Mouse (Mus musculus): ENCODE results near the gene Zfp74. TPM values are rescaled to one million over a fixed set of nuclear protein-coding genes. Genes with fewer than 3 reads are reported as not detected.

Gene Zfp74
- polyA plus RNA-seq, 1 experiment from 2014 or later: 9.9 TPM

DNA sequence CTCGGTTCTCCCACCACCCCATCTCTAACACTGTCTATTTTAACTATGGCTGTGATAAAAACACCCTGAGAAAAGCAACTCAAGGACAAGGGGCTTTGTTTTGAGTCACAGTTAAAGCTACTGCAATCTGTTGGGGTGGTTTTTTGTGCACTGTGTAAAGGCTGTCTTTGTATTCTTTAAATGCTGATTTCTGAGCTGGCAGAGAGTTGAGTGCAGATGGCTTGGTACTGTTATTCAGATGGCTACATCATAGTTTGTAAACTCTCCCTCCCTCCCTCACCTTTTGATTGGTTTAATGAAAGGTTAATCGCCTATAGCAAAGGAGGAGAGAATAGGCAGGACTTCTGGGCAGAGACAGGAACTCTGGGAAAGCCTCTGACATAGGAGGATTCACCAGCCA is 9.7 kb downstream of the Zfp74 start:
- Histone ChIP-seq H3K9ac (no peak overlapping the region), H3K4me1 (replicated peaks) (0 out of 2 replicates have a peak, but pooled peaks cover 4% of the 10 kb centered on the region), H3K4me3 (no peak overlapping the region), H3K4me2 (no peak overlapping the region), H3K9me3 (replicated peaks) (no peaks in the 10 kb centered on the region), H3K27ac (ENCODE audit: poor library complexity, severe bottlenecking) (no peak overlapping the region), H3K27me3 (replicated peaks) (no peaks in the 10 kb centered on the region), H3K36me3 (peaks cover 62% of the 10 kb centered on the region)
- ATAC-seq (ENCODE audit: insufficient number of reproducible peaks, low FRiP score): no peak
- WGBS: 65% methylated on average over 2 of the region's 2 CpGs

DNA sequence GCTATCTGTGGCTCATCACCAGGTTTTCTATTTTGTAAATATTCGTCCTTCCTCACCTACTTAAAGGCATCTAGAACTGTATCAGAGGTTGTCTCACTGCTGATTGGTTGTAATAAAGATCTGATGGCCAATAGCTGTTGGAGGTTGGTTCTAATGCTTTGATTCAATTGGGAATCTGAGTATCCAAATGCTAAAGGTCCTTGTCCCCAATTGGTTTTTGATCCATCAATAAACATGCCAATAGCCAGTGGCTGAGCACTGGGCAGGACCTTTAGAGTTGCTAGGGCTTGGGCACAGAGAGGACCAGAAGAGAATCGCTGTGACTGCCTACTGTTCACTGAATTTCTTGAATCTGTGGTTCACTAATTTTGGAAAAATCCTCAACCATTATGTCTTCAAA is 10.2 kb downstream of the Zfp74 start:
- WGBS: 70% methylated on average over 2 of the region's 2 CpGs
- Histone ChIP-seq H3K27me3 (replicated peaks) (no peaks in the 10 kb centered on the region), H3K9ac (no peak overlapping the region), H3K4me3 (no peak overlapping the region), H3K36me3 (peaks cover 58% of the 10 kb centered on the region), H3K4me2 (no peak overlapping the region), H3K4me1 (replicated peaks) (0 out of 2 replicates have a peak, but pooled peaks cover 4% of the 10 kb centered on the region), H3K9me3 (replicated peaks) (no peaks in the 10 kb centered on the region), H3K27ac (ENCODE audit: poor library complexity, severe bottlenecking) (no peak overlapping the region)
- ATAC-seq (ENCODE audit: insufficient number of reproducible peaks, low FRiP score): no peak

DNA sequence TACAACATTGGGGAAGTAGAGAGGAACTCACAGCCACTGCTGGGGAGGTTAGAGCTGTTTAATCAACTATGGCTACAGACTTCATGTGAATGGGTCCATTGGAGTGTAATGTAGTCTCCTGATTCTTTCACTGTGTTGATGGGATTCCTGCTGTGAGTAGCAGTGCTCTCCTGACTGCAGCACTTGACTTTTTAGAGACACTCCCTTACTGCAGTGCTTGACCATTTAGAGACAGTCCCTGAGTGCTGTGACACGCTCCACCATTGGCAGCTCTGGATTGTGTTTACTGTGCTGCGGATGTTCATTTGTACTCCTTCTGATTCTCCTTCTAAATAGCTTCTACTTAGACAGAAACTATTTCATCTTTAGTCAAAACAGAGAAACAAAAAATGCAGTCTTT is 11.1 kb downstream of the Zfp74 start:
- H3K27me3 ChIP-seq (replicated peaks): no peaks in the 10 kb centered on the region
- H3K36me3 ChIP-seq: peaks cover 53% of the 10 kb centered on the region
- ATAC-seq (ENCODE audit: insufficient number of reproducible peaks, low FRiP score): no peak
- no peak overlapping the region for H3K4me3 ChIP-seq
- 0 out of 2 replicates have a peak, but pooled peaks cover 4% of the 10 kb centered on the region for H3K4me1 ChIP-seq (replicated peaks)
- no peak overlapping the region for H3K27ac ChIP-seq (ENCODE audit: poor library complexity, severe bottlenecking)
- 44% methylated on average over 2 of the region's 2 CpGs for WGBS
- no peaks in the 10 kb centered on the region for H3K9me3 ChIP-seq (replicated peaks)
- no peak overlapping the region for H3K4me2 ChIP-seq
- H3K9ac ChIP-seq: no peak overlapping the region

DNA sequence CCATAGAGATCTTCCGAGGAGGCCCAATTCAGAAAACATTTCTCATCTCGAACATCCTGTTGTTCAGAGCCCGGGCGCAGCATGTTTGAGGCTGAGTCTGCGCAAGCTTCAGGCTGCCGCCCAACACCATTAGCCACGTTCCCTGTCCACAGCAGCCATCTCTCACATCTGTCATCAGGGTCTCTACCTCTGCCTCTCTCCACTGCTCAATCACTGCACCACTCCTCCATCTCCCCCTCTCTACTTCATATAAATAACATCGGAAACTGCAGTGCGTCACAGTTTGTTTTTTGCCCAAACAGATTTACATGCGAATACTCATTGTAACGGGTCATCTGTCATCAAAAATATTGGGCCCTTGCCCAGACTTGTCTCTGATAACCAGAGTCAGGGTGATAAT is 12.9 kb downstream of the Zfp74 start:
- Histone ChIP-seq H3K27ac (ENCODE audit: poor library complexity, severe bottlenecking) (no peak overlapping the region), H3K4me3 (no peak overlapping the region), H3K9me3 (replicated peaks) (no peaks in the 10 kb centered on the region), H3K4me2 (no peak overlapping the region), H3K9ac (no peak overlapping the region), H3K4me1 (replicated peaks) (0 out of 2 replicates have a peak, but pooled peaks cover 4% of the 10 kb centered on the region), H3K36me3 (peaks cover 57% of the 10 kb centered on the region), H3K27me3 (replicated peaks) (no peaks in the 10 kb centered on the region)
- no peak for ATAC-seq (ENCODE audit: insufficient number of reproducible peaks, low FRiP score)
- 76% methylated on average over 11 of the region's 11 CpGs for WGBS

DNA sequence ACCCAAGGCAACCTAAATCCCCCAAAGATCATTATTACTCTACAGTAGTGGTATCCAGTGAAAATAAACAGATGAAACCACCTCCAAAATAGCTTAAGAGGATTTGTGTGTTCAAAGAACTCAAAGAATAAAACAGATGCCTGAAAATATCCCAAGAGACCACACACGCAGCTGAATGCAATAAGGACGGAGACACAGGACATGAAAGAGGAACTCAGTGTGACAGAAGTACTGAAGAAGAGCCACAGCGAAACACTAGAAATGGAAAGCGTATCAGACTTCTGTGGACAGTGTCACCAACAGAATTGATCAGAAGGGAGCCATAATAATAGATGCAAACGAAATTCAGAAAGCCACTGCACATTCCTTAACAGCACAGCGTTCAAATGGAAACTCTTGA is 15.0 kb downstream of the Zfp74 start:
- Histone ChIP-seq H3K36me3 (peaks cover 73% of the 10 kb centered on the region), H3K4me1 (replicated peaks) (0 out of 2 replicates have a peak, but pooled peaks cover 4% of the 10 kb centered on the region), H3K4me3 (no peak overlapping the region), H3K27me3 (replicated peaks) (no peaks in the 10 kb centered on the region), H3K4me2 (no peak overlapping the region), H3K27ac (ENCODE audit: poor library complexity, severe bottlenecking) (no peak overlapping the region), H3K9ac (no peak overlapping the region), H3K9me3 (replicated peaks) (no peaks in the 10 kb centered on the region)
- no peak for ATAC-seq (ENCODE audit: insufficient number of reproducible peaks, low FRiP score)
- WGBS: 83% methylated on average over 6 of the region's 6 CpGs

DNA sequence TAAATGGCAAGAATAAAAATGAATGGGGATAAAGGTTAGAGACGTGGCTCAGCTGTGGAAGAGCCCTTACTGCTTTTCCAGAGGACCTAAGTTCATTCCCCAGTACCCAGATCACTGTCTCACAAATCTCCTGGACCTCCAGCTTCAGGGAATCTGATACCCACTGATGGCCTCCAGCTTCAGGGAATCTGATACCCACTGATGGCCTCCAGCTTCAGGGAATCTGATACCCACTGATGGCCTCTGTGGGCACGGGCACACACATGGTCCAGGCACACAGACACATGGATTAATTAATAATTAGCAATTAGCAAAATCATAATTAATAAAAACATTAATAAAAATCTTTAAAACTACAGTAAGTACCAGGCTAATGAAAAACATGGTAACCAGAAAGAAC is 31.1 kb downstream of the Zfp74 start:
- H3K9ac ChIP-seq: no peak overlapping the region
- H3K36me3 ChIP-seq: no peaks in the 10 kb centered on the region
- H3K27ac ChIP-seq (ENCODE audit: poor library complexity, severe bottlenecking): no peak overlapping the region
- no peaks in the 10 kb centered on the region for H3K27me3 ChIP-seq (replicated peaks)
- ATAC-seq (ENCODE audit: insufficient number of reproducible peaks, low FRiP score): no peak
- no peak overlapping the region for H3K4me3 ChIP-seq
- no peak overlapping the region for H3K4me2 ChIP-seq
- peaks cover 4% of the 10 kb centered on the region; the same call in 1 of the 2 replicates for H3K9me3 ChIP-seq (replicated peaks)
- H3K4me1 ChIP-seq (replicated peaks): peaks cover 4% of the 10 kb centered on the region
- WGBS: 80% methylated on average over 2 of the region's 2 CpGs

DNA sequence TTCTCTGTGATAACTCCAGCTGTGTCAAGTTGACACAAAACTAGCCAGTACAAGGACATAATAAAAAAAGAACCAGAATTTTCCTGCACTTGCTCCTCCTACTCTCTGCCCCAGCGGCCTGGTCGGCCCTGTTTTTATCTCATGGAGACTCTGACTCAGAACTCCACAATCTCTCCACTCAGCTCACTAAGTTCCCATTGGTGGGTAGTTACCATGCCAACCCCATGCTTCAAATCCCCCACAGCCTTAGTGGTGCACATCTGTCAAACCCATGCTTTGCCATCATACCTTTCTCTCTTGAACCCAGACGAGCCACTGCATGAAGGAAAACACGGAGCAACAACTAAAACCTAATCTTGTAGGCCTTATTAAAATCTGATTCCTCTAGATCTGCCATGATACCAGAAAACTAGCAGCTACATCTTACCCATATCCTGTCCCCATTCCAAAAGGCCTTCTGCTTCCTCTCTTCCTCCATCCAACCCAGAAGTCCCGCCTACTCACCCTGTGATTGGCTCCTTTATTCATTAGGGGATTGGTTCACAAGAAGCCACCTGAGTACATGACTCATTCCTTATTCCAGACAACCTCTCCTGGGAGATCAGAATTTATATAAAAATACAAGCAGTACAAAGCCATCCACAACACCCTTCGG is 32.3 kb downstream of the Zfp74 start:
- 55% methylated on average over 6 of the region's 6 CpGs for WGBS
- H3K27ac ChIP-seq (ENCODE audit: poor library complexity, severe bottlenecking): no peak overlapping the region
- no peak overlapping the region for H3K4me2 ChIP-seq
- H3K4me1 ChIP-seq (replicated peaks): peaks cover 9% of the 10 kb centered on the region
- H3K9me3 ChIP-seq (replicated peaks): peaks cover 4% of the 10 kb centered on the region; the same call in 1 of the 2 replicates
- no peak overlapping the region for H3K9ac ChIP-seq
- H3K36me3 ChIP-seq: 0 out of 2 replicates have a peak, but pooled peaks cover 2% of the 10 kb centered on the region
- no peaks in the 10 kb centered on the region for H3K27me3 ChIP-seq (replicated peaks)
- no peak overlapping the region for H3K4me3 ChIP-seq
- no peak for ATAC-seq (ENCODE audit: insufficient number of reproducible peaks, low FRiP score)

DNA sequence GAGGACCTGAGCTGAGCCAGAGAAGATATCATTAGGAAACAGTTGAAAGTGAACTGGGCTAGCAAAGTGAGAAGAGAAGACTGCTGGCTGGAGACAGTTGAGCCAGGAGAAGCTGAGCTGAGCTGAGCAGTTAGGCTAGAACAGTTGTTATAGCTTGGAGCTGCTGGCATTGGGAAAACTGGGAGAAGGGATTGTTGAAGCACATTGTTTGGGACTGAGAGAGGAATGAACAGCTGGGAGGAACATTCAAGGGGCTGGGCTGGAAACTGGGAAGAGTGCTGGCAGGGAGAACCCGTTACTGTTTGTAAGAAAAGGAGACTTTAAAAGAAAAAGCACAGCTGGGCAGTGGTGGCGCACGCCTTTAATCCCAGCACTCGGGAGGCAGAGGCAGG is 35.8 kb downstream of the Zfp74 start:
- Histone ChIP-seq H3K4me2 (peak overlapping the region; percentile 22), H3K9ac (0 out of 2 replicates have a peak overlapping the region, but pooled peaks have one; percentile 27), H3K4me3 (no peak overlapping the region), H3K4me1 (replicated peaks) (peaks cover 9% of the 10 kb centered on the region), H3K27me3 (replicated peaks) (no peaks in the 10 kb centered on the region), H3K9me3 (replicated peaks) (peaks cover 6% of the 10 kb centered on the region), H3K36me3 (peaks cover 33% of the 10 kb centered on the region), H3K27ac (ENCODE audit: poor library complexity, severe bottlenecking) (peak overlapping the region; percentile 81)
- 81% methylated on average over 4 of the region's 4 CpGs for WGBS
- ATAC-seq (ENCODE audit: insufficient number of reproducible peaks, low FRiP score): no peak

DNA sequence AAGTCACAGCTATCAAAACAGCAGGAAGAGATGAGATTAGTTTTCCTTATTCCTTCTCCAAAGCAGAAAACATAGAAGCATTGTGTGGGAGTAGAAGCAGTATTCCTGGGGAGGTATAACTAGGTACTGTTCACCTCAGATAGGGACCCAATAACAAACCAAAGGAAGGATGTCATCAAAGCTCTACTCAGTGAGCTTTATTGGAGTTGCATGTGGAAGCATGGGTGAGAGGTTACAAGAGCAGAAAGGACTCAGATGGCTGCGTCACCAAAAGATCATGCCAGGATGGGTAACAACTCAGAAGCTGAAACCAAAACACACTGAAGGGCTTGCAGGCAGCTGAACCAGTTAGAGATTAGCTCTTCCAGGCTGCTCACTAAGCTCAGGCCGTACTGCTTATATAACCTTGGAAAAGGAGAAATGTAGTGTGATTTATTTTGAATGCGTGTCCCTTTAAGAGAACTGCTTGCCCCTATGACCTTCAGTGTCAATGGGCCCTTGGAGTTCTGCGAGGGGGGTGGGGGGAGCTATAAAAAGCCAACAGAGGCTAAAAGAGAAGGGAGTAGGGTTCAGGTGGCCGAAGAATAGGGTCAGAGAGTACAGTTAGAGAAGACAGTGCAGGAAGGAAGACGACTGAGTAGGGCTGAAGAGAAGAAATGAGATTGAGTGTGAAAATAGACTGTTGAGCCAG is 36.4 kb downstream of the Zfp74 start:
- Histone ChIP-seq H3K4me1 (replicated peaks) (peaks cover 9% of the 10 kb centered on the region), H3K4me2 (peak overlapping the region; percentile 22), H3K27ac (ENCODE audit: poor library complexity, severe bottlenecking) (peak overlapping the region; percentile 81), H3K9ac (0 out of 2 replicates have a peak overlapping the region, but pooled peaks have one; percentile 27), H3K27me3 (replicated peaks) (no peaks in the 10 kb centered on the region), H3K4me3 (no peak overlapping the region), H3K36me3 (peaks cover 37% of the 10 kb centered on the region), H3K9me3 (replicated peaks) (peaks cover 6% of the 10 kb centered on the region)
- 36% methylated on average over 6 of the region's 6 CpGs for WGBS
- ATAC-seq (ENCODE audit: insufficient number of reproducible peaks, low FRiP score): no peak

DNA sequence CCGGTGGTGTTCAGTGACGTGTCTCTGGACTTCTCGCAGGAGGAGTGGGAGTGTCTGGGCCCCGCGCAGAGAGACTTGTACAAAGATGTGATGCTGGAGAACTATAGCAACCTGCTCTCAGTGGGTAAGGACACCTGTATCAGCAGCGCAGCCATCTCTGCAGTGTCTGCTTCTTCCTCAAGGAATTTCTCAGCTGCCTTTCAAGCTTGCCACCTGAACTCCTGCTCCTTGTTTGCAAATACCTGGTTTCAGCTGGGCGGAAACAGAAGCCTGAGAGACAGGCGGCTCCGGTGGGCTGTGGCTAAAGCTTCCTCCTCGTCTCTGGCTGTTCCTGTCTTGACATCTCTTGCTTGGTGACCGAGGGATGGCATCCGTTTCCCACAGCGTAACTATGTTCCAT is 41.7 kb downstream of the Zfp74 start:
- no peak for ATAC-seq (ENCODE audit: insufficient number of reproducible peaks, low FRiP score)

DNA sequence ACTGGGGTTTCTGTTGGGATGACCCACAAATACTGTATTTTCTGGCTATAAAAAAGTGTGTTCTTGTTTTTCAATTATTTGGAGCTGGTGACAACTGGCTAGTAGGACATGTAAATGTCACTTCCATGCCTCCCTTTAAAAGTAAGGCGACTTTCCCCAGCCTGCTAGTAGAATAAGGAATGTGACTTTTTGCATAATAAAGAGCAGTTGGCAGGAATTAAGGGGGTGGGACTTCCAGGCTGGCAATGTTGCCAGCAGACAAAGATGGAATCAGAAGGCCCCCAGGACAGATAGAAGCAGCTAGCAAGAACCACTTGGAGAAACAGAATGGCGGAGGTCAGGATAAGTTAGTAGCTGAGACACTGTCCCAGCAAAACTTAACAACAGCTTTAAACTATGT is 43.6 kb downstream of the Zfp74 start:
- WGBS: 74% methylated on average over 2 of the region's 2 CpGs
- Histone ChIP-seq H3K9ac (no peak overlapping the region), H3K27ac (ENCODE audit: poor library complexity, severe bottlenecking) (no peak overlapping the region), H3K9me3 (replicated peaks) (peaks cover 4% of the 10 kb centered on the region), H3K27me3 (replicated peaks) (no peaks in the 10 kb centered on the region), H3K4me1 (replicated peaks) (peaks cover 9% of the 10 kb centered on the region), H3K36me3 (peaks cover 44% of the 10 kb centered on the region), H3K4me3 (no peak overlapping the region), H3K4me2 (no peak overlapping the region)
- ATAC-seq (ENCODE audit: insufficient number of reproducible peaks, low FRiP score): no peak

More for the DNA sequence above, 41.7 kb downstream of the Zfp74 start:
- Histone ChIP-seq H3K27ac (ENCODE audit: poor library complexity, severe bottlenecking) (no peak overlapping the region), H3K27me3 (replicated peaks) (no peaks in the 10 kb centered on the region), H3K9me3 (replicated peaks) (peaks cover 6% of the 10 kb centered on the region), H3K4me1 (replicated peaks) (peaks cover 9% of the 10 kb centered on the region), H3K4me3 (no peak overlapping the region), H3K9ac (no peak overlapping the region), H3K4me2 (no peak overlapping the region), H3K36me3 (peaks cover 55% of the 10 kb centered on the region)
- 86% methylated on average over 13 of the region's 13 CpGs for WGBS

Data from heart, embryonic 12.5 days (tissue).